Comparison of ENCODE assay signal across 8 mouse cellular contexts in the genomic region with DNA sequence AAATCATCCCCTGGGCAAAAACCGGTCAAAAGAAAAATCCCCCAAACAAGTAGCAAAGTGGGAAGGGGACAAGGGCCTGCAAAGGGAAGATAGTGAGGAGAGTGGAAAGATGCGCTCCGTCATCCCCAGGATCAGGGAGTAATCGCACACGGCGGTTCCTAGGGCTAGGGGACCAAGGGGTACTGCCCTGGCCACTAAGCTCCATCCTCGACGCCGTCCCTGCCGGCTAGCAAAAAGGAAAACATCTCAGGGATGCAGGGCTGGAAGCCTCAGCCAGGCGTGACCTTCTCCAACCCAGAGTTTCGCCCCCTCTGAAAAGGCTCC. TPM values are rescaled to one million over a fixed set of nuclear protein-coding genes. Genes with fewer than 3 reads are reported as not detected.
DNase-seq lines count a peak whose midpoint lies in the region; ATAC-seq and TF ChIP-seq lines count a peak whose summit lies in the region.

No protein-coding gene starts in this region.

- DNase-seq in adrenal gland, postnatal 14 days: peak; percentile 54
- DNase-seq in adrenal gland, adult (ENCODE audit: inconsistent age in 2 of 2, low spot score in 1 of 2): no peak
- DNase-seq in spleen, adult 2 months (ENCODE audit: low read depth in 1 of 2, low spot score in 2 of 2): no peak
- DNase-seq in spleen, postnatal 10 days (ENCODE audit: low spot score in 2 of 2): no peak
- DNase-seq in hindbrain, embryonic 14.5 days (ENCODE audit: low spot score): no peak
- no peak for DNase-seq in midbrain, embryonic 10.5 days (ENCODE audit: low spot score)
- no peak for DNase-seq in Muller cell, postnatal 12 days (ENCODE audit: inconsistent ontology term)
- no peak for DNase-seq in adrenal gland, postnatal 4 days (ENCODE audit: low spot score in 2 of 2)

- H3K27me3 ChIP-seq in spleen, adult 2 months (ENCODE audit: control insufficient read depth, insufficient read depth, low read length): no peaks in the 10 kb centered on the region
- no peaks in the 10 kb centered on the region for H3K27me3 ChIP-seq in hindbrain, embryonic 14.5 days (ENCODE audit: control insufficient read depth, insufficient read depth, low read length)
- no peaks in the 10 kb centered on the region for H3K27me3 ChIP-seq in midbrain, embryonic 10.5 days (ENCODE audit: low read depth, poor library complexity, severe bottlenecking)

- no peaks in the 10 kb centered on the region for H3K36me3 ChIP-seq in spleen, adult 2 months (ENCODE audit: control insufficient read depth, insufficient read depth, low read length)
- H3K36me3 ChIP-seq in hindbrain, embryonic 14.5 days (replicated peaks; ENCODE audit: control insufficient read depth, insufficient read depth): no peaks in the 10 kb centered on the region
- H3K36me3 ChIP-seq in midbrain, embryonic 10.5 days: no peaks in the 10 kb centered on the region

- H3K4me1 ChIP-seq in spleen, adult 2 months (ENCODE audit: control insufficient read depth, insufficient read depth, insufficient read length): peaks cover 2% of the 10 kb centered on the region; the same call in 1 of the 2 replicates
- H3K4me1 ChIP-seq in hindbrain, embryonic 14.5 days (replicated peaks; ENCODE audit: control insufficient read depth, insufficient read depth, low read length): peaks cover 30% of the 10 kb centered on the region
- H3K4me1 ChIP-seq in midbrain, embryonic 10.5 days: peaks cover 30% of the 10 kb centered on the region

- H3K4me2 ChIP-seq in hindbrain, embryonic 14.5 days (replicated peaks): peak overlapping the region; percentile 94

- TF ChIP-seq POLR2A in spleen, adult 2 months (IDR thresholded peaks at IDR 0.05; ENCODE audit: low read depth, low read length): no peak

- peak overlapping the region; percentile 68 for H3K27ac ChIP-seq in spleen, adult 2 months (ENCODE audit: insufficient read depth, low read length)
- H3K27ac ChIP-seq in hindbrain, embryonic 14.5 days: peak overlapping the region; percentile 97
- H3K27ac ChIP-seq in midbrain, embryonic 10.5 days (replicated peaks): peak overlapping the region; percentile 97

- WGBS in spleen, adult 2 months: under 1% methylated on average over 12 of the region's 12 CpGs
- 0% methylated on average over 12 of the region's 12 CpGs for WGBS in hindbrain, embryonic 14.5 days
- 0% methylated on average over 12 of the region's 12 CpGs for WGBS in midbrain, embryonic 10.5 days

- peak overlapping the region; percentile 92 for H3K4me3 ChIP-seq in spleen, adult 2 months (ENCODE audit: extremely low read depth, insufficient read depth, insufficient read length)
- peak overlapping the region; percentile 85 for H3K4me3 ChIP-seq in hindbrain, embryonic 14.5 days (replicated peaks; ENCODE audit: low read length)
- peak overlapping the region; percentile 95 for H3K4me3 ChIP-seq in midbrain, embryonic 10.5 days

- peak overlapping the region; percentile 92 for H3K9ac ChIP-seq in hindbrain, embryonic 14.5 days

- H3K9me3 ChIP-seq in hindbrain, embryonic 14.5 days (ENCODE audit: control insufficient read depth, low read length): no peaks in the 10 kb centered on the region
- H3K9me3 ChIP-seq in midbrain, embryonic 10.5 days (replicated peaks): no peaks in the 10 kb centered on the region

- ATAC-seq in hindbrain, embryonic 14.5 days (ENCODE audit: low FRiP score): peak; percentile 62

- no peak for TF ChIP-seq CTCF in spleen, adult 2 months (IDR thresholded peaks at IDR 0.05; ENCODE audit: extremely low read depth, insufficient read depth, insufficient read length, insufficient replicate concordance)

RNA-seq across cellular contexts. Expression of a gene that starts 0.8 kb away (rescaled TPM):
- 30.9 and 35.4 TPM in 2 replicates for total RNA-seq in adrenal gland, postnatal 14 days (2021)
- 4.5 and 6.4 TPM in 2 replicates for polyA plus RNA-seq in spleen, adult 2 months (2012; rRNA removed)
- polyA plus RNA-seq in hindbrain, embryonic 14.5 days (2014; fragmentation: Nextera tagmentation; extraction: Ambion mirVana): 28.0 and 28.3 TPM in 2 replicates
- polyA plus RNA-seq in midbrain, embryonic 10.5 days (2016; fragmentation: Nextera tagmentation; extraction: Ambion mirVana): 17.9 and 19.0 TPM in 2 replicates
- 10 to 100 TPM; 43.2 to 46.1 TPM for total RNA-seq in adrenal gland, postnatal 4 days (2021)
